Mouse (Mus musculus): ENCODE measurements around the gene Men1. TPM values are rescaled to one million over a fixed set of nuclear protein-coding genes. Genes with fewer than 3 reads are reported as not detected.

Men1 gene
- polyA plus RNA-seq, 1 experiment, result 57.2 TPM

DNA sequence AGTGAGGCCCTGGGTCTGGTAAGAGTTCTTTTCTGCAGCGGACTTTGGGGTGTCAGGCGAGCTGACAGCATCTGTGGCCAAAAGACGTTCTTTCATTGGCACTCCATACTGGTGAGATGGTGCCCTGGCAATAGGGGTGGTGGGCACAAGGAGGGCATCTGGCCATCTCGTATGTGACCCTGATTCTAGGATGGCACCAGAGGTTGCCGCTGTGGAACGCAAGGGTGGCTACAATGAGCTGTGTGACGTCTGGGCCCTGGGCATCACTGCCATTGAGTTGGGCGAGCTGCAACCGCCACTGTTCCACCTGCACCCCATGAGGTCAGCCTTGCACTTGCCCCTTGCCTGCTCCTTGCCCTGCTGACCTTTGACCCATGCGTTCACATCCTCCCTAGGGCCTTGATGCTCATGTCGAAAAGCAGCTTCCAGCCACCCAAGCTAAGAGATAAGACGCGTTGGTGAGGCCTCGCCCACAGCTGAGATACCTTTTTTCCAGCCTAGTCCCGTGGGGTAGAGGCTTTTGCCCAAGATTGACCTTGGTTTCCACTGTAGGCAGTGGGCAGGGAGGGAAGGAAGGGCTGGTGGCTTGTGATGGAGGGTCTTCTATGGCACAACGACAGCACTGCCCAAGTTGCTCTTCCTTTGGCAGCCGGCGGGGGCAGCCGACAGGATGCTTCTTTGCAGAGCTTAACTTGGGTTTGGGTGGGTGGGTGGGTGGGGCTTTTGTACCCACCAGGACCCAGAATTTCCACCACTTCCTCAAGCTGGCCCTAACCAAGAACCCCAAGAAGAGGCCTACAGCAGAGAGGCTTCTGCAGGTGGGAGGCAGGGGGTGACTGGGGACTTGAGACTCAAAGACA lies 8.5 kb downstream of the Men1 start:
- H3K36me3 ChIP-seq (ENCODE audit: control insufficient read depth, insufficient read depth, low read length), result peaks cover 48% of the 10 kb centered on the region
- H3K27me3 ChIP-seq (ENCODE audit: control insufficient read depth, insufficient read depth, low read length), result no peaks in the 10 kb centered on the region
- no peak for DNase-seq (ENCODE audit: low read depth in 1 of 2, low spot score in 2 of 2)
- TF ChIP-seq POLR2A (IDR thresholded peaks at IDR 0.05; ENCODE audit: low read depth, low read length), result no peak
- 0 out of 2 replicates have a peak, but pooled peaks have one; percentile 6 for TF ChIP-seq CTCF (IDR thresholded peaks at IDR 0.05; ENCODE audit: extremely low read depth, insufficient read depth, insufficient read length, insufficient replicate concordance)
- no peak overlapping the region for H3K4me3 ChIP-seq (ENCODE audit: extremely low read depth, insufficient read depth, insufficient read length)
- WGBS, result 60% methylated on average over 19 of the region's 19 CpGs
- H3K27ac ChIP-seq (ENCODE audit: insufficient read depth, low read length), result peak overlapping the region; percentile 93; the same call in 1 of the 2 replicates
- peaks cover 20% of the 10 kb centered on the region; the same call in 1 of the 2 replicates for H3K4me1 ChIP-seq (ENCODE audit: control insufficient read depth, insufficient read depth, insufficient read length)

DNA sequence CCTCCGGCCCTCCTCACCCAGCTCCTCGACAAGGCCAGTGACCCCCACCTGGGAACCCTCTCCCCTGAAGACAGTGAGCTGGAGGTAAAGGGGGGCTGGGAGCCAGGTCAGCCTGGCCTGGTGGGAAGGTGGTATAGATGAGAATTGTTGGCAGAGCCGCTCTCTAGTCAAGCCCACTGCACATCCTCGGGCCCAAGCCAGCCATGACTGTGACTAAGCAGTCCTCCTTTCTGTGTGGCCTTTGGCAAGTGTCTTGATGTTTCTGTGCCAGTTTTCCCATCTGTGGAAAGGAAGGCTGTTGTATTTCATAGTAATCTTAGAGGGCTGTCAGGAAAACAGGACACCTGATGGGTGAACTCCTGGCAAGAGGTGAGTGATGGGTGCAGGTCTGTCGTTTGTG lies 9.2 kb downstream of the Men1 start:
- H3K27me3 ChIP-seq (ENCODE audit: control insufficient read depth, insufficient read depth, low read length), result no peaks in the 10 kb centered on the region
- WGBS, result 84% methylated on average over 5 of the region's 5 CpGs
- TF ChIP-seq CTCF (IDR thresholded peaks at IDR 0.05; ENCODE audit: extremely low read depth, insufficient read depth, insufficient read length, insufficient replicate concordance) (no peak), POLR2A (IDR thresholded peaks at IDR 0.05; ENCODE audit: low read depth, low read length) (no peak)
- peaks cover 20% of the 10 kb centered on the region; the same call in 1 of the 2 replicates for H3K4me1 ChIP-seq (ENCODE audit: control insufficient read depth, insufficient read depth, insufficient read length)
- no peak for DNase-seq (ENCODE audit: low read depth in 1 of 2, low spot score in 2 of 2)
- H3K4me3 ChIP-seq (ENCODE audit: extremely low read depth, insufficient read depth, insufficient read length), result no peak overlapping the region
- no peak overlapping the region; the same call in 1 of the 2 replicates for H3K27ac ChIP-seq (ENCODE audit: insufficient read depth, low read length)
- H3K36me3 ChIP-seq (ENCODE audit: control insufficient read depth, insufficient read depth, low read length), result peaks cover 46% of the 10 kb centered on the region

DNA sequence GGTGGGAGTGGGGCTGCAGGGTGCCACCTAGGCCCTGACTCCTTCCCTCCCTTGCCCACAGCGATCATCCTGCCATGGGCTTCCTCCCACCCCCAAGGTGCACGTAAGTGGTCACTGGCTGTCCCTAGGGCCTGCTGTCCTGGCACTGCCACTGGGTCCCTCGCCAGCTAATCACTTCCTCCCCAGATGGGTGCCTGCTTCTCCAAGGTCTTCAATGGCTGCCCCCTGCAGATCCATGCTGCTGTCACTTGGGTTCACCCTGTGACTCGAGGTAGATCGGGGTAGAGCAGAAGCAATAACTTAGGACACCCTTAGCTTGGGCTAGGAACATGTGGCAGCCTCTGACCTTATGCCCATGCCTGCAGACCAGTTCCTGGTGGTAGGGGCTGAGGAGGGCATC lies 11.2 kb downstream of the Men1 start:
- Histone ChIP-seq H3K36me3 (ENCODE audit: control insufficient read depth, insufficient read depth, low read length) (peaks cover 51% of the 10 kb centered on the region), H3K27me3 (ENCODE audit: control insufficient read depth, insufficient read depth, low read length) (no peaks in the 10 kb centered on the region), H3K4me3 (ENCODE audit: extremely low read depth, insufficient read depth, insufficient read length) (no peak overlapping the region), H3K4me1 (ENCODE audit: control insufficient read depth, insufficient read depth, insufficient read length) (peaks cover 14% of the 10 kb centered on the region; the same call in 1 of the 2 replicates), H3K27ac (ENCODE audit: insufficient read depth, low read length) (no peak overlapping the region)
- 92% methylated on average over 5 of the region's 5 CpGs for WGBS
- TF ChIP-seq POLR2A (IDR thresholded peaks at IDR 0.05; ENCODE audit: low read depth, low read length), result no peak
- TF ChIP-seq CTCF (IDR thresholded peaks at IDR 0.05; ENCODE audit: extremely low read depth, insufficient read depth, insufficient read length, insufficient replicate concordance), result no peak
- no peak for DNase-seq (ENCODE audit: low read depth in 1 of 2, low spot score in 2 of 2)

DNA sequence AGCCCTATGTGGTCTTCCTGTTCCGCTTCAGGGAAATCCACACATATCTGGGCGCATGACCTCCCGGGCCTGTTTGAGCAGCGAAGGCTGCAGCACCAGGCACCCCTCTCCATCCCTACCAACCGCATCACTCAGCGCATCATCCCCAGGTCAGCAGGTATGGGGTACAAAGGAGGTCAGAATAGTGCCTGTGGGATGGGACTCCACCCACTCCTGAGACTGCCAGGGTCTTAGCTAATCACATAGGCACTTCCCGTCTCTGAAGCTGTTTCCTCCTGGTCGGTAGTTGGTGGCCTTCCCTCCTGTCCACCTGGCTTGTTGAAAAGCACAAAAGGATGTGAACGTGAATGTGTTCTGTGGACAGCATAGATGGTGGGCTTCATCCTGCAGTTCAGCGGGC lies 11.9 kb downstream of the Men1 start:
- no peak for DNase-seq (ENCODE audit: low read depth in 1 of 2, low spot score in 2 of 2)
- no peak for TF ChIP-seq POLR2A (IDR thresholded peaks at IDR 0.05; ENCODE audit: low read depth, low read length)
- no peak for TF ChIP-seq CTCF (IDR thresholded peaks at IDR 0.05; ENCODE audit: extremely low read depth, insufficient read depth, insufficient read length, insufficient replicate concordance)
- no peak overlapping the region for H3K27ac ChIP-seq (ENCODE audit: insufficient read depth, low read length)
- no peaks in the 10 kb centered on the region for H3K27me3 ChIP-seq (ENCODE audit: control insufficient read depth, insufficient read depth, low read length)
- peaks cover 56% of the 10 kb centered on the region for H3K36me3 ChIP-seq (ENCODE audit: control insufficient read depth, insufficient read depth, low read length)
- H3K4me1 ChIP-seq (ENCODE audit: control insufficient read depth, insufficient read depth, insufficient read length), result peaks cover 14% of the 10 kb centered on the region; the same call in 1 of the 2 replicates
- 82% methylated on average over 10 of the region's 10 CpGs for WGBS
- no peak overlapping the region for H3K4me3 ChIP-seq (ENCODE audit: extremely low read depth, insufficient read depth, insufficient read length)

DNA sequence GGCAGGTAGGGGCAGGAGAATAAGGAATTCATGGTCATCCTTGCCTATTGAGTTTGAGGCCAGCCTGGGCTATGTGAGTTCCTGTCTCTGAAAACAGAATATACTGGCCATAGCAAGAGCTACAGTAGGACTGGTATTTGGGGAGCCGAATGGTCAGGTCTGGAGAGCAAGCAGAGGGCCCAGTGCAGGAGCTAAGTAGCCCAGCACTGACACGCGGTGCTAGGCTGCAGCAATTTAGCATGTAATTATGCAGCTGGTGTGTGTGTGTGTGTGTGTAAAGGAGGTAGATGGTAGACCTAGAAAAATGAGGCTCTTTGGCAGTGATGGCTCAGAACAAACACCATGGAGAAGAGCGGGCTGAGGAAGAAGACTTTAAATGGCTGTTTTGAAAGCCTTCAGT lies 12.8 kb downstream of the Men1 start:
- no peak for DNase-seq (ENCODE audit: low read depth in 1 of 2, low spot score in 2 of 2)
- no peak for TF ChIP-seq POLR2A (IDR thresholded peaks at IDR 0.05; ENCODE audit: low read depth, low read length)
- TF ChIP-seq CTCF (IDR thresholded peaks at IDR 0.05; ENCODE audit: extremely low read depth, insufficient read depth, insufficient read length, insufficient replicate concordance), result no peak
- Histone ChIP-seq H3K4me3 (ENCODE audit: extremely low read depth, insufficient read depth, insufficient read length) (no peak overlapping the region), H3K36me3 (ENCODE audit: control insufficient read depth, insufficient read depth, low read length) (peaks cover 59% of the 10 kb centered on the region), H3K4me1 (ENCODE audit: control insufficient read depth, insufficient read depth, insufficient read length) (peaks cover 10% of the 10 kb centered on the region; the same call in 1 of the 2 replicates), H3K27ac (ENCODE audit: insufficient read depth, low read length) (no peak overlapping the region), H3K27me3 (ENCODE audit: control insufficient read depth, insufficient read depth, low read length) (no peaks in the 10 kb centered on the region)
- WGBS, result 94% methylated on average over 4 of the region's 4 CpGs

DNA sequence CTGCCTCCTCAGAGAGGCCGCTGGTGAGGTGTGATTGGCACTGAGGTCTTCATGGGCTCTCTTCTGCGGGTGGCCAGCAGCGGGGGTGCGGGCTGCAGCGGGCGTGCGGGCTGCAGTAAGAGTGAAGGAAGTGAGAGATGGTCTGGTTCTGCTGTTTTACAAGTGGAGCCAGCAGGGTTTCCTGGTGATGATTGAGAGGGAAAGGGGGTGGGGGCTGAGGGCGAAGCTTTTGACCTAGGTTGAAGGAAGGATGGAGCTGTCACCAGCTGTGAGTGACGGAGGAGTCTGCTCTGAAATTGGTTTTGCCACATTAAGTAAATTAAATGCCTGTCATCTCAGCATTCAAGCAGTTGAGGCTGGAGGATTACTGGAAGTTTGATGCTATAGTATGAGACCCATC lies 13.9 kb downstream of the Men1 start:
- Histone ChIP-seq H3K4me3 (ENCODE audit: extremely low read depth, insufficient read depth, insufficient read length) (no peak overlapping the region), H3K27me3 (ENCODE audit: control insufficient read depth, insufficient read depth, low read length) (no peaks in the 10 kb centered on the region), H3K27ac (ENCODE audit: insufficient read depth, low read length) (no peak overlapping the region), H3K4me1 (ENCODE audit: control insufficient read depth, insufficient read depth, insufficient read length) (peaks cover 2% of the 10 kb centered on the region; the same call in 1 of the 2 replicates), H3K36me3 (ENCODE audit: control insufficient read depth, insufficient read depth, low read length) (peaks cover 62% of the 10 kb centered on the region)
- TF ChIP-seq POLR2A (IDR thresholded peaks at IDR 0.05; ENCODE audit: low read depth, low read length) (no peak), CTCF (IDR thresholded peaks at IDR 0.05; ENCODE audit: extremely low read depth, insufficient read depth, insufficient read length, insufficient replicate concordance) (no peak)
- 48% methylated on average over 9 of the region's 9 CpGs for WGBS
- DNase-seq (ENCODE audit: low read depth in 1 of 2, low spot score in 2 of 2), result no peak
